Mouse (Mus musculus) embryonic facial prominence, embryonic 11.5 days (tissue): ENCODE results near the gene Filip1l. TPM values are rescaled to one million over a fixed set of nuclear protein-coding genes. Genes with fewer than 3 reads are reported as not detected.
A peak's percentile ranks its signal among the peaks of the same experiment; 100 is the strongest.

Source experiments
- ATAC-seq: fragments of 200-750 bp; cut with Nextera tagmentation; replicated peaks from 2 replicates; pipeline ENCODE4 v1.8.0; 2017; ENCODE audit warnings: low read depth; ENCODE audit not compliant: insufficient number of reproducible peaks, low FRiP score, low TSS enrichment
- DNase-seq: peaks from one replicate; pipeline ENCODE4 v3.0.0-alpha.2; 2015; ENCODE audit warnings: low spot score
- H3K27ac ChIP-seq: fragments of 300-500 bp; sonication (generic); replicated peaks from 2 replicates; pipeline ENCODE4 v1.5.1; 2014; ENCODE audit warnings: mild to moderate bottlenecking, low read depth, low read length, control low read depth
- H3K27me3 ChIP-seq: fragments of 300-500 bp; sonication (generic); 2 replicates; pipeline ENCODE4 v1.6.1; 2014; ENCODE audit warnings: mild to moderate bottlenecking, low read length, moderate library complexity, mixed read lengths; ENCODE audit not compliant: control insufficient read depth, insufficient read depth
- H3K36me3 ChIP-seq: fragments of 300-500 bp; sonication (generic); replicated peaks from 2 replicates; pipeline ENCODE4 v1.6.1; 2014; ENCODE audit warnings: low read depth, mild to moderate bottlenecking, low read length, moderate library complexity, mixed read lengths; ENCODE audit not compliant: control insufficient read depth, insufficient read depth
- H3K4me1 ChIP-seq: fragments of 300-500 bp; sonication (generic); 2 replicates; pipeline ENCODE4 v1.6.1; 2014; ENCODE audit warnings: low read length, mixed read lengths; ENCODE audit not compliant: control insufficient read depth, insufficient read depth
- H3K4me2 ChIP-seq: fragments of 300-500 bp; sonication (generic); 2 replicates; pipeline ENCODE4 v1.6.1; 2014; ENCODE audit warnings: low read depth, mild to moderate bottlenecking, control low read depth, low read length, moderate library complexity
- H3K4me3 ChIP-seq: fragments of 300-500 bp; sonication (generic); 2 replicates; pipeline ENCODE4 v1.5.1; 2014; ENCODE audit warnings: low read depth, low read length, control low read depth
- H3K9ac ChIP-seq: fragments of 300-500 bp; sonication (generic); replicated peaks from 2 replicates; pipeline ENCODE4 v1.6.1; 2014; ENCODE audit warnings: mild to moderate bottlenecking, control low read depth, low read length
- H3K9me3 ChIP-seq: fragments of 300-500 bp; sonication (generic); replicated peaks from 2 replicates; pipeline ENCODE4 v1.6.1; 2016; ENCODE audit warnings: mild to moderate bottlenecking, low read length, inconsistent platforms, mixed read lengths; ENCODE audit not compliant: control insufficient read depth
- WGBS: fragments of 180-500 bp; shearing (Covaris S2); extraction: QIAGEN DNeasy Blood & Tissue Kit; methylation state at CpG from one replicate; pipeline ENCODE4 v1.1.7; 2014; 5-methylcytosine and 5-hydroxymethylcytosine counted together
- polyA plus RNA-seq: library from polyadenylated mRNA; unstranded; fragments of >200 nt; fragmentation: Nextera tagmentation; extraction: Ambion mirVana; gene quantifications from 2 replicates; pipeline ENCODE4 v1.2.1, GENCODE M21; 2014

Gene Filip1l
- polyA plus RNA-seq, 1 experiment from 2014 or later, result 24.2 TPM

DNA sequence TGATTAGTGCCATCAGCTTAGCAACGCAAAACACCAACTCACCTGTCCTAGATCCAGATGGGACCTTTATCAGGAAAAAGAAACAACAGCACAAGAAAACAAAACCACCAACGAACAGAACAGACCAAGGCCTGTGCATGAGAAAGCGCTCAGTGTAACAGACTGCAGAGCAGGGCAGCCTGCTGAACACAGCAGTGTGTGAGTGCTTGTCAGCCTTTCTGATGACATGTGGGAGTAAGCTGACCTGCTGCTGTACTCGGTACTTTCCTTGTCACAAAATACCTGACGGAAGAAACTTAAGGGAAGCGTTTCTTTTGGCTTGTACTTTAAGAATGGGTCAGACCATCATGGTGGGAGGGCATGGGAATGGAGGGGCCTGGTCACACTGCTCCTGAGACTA is 3.6 kb downstream of the Filip1l start:
- H3K4me1 ChIP-seq, result no peaks in the 10 kb centered on the region
- DNase-seq, result no peak
- H3K27ac ChIP-seq, result no peak overlapping the region
- H3K4me2 ChIP-seq, result no peak overlapping the region
- WGBS, result 68% methylated on average over 6 of the region's 6 CpGs
- H3K36me3 ChIP-seq, result no peaks in the 10 kb centered on the region
- H3K27me3 ChIP-seq, result no peaks in the 10 kb centered on the region
- no peak overlapping the region for H3K9ac ChIP-seq
- ATAC-seq, result no peak
- H3K9me3 ChIP-seq, result no peaks in the 10 kb centered on the region
- H3K4me3 ChIP-seq, result no peak overlapping the region

DNA sequence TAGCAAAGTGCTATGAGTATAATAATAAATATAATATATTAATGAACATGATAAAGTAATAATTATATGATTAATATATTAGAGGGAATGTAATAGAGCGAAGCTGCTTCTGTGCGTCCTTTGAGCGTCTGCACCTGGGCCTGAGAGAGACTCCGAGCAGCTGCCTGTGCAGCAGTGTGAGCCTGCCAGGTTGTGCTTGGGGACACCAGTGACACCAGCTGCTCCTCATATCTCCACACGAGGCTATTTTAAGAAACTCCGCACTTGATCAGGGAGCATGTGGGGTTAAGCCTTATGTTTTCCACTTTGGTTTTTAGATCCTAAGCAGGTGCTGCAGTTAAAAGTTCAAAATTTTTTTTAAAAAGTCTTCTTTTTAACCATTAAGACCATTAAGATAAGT is 4.1 kb downstream of the Filip1l start:
- WGBS, result 86% methylated on average over 6 of the region's 6 CpGs
- no peak overlapping the region for H3K4me3 ChIP-seq
- no peaks in the 10 kb centered on the region for H3K9me3 ChIP-seq
- H3K9ac ChIP-seq, result no peak overlapping the region
- H3K4me1 ChIP-seq, result no peaks in the 10 kb centered on the region
- ATAC-seq (no peak), DNase-seq (no peak)
- no peak overlapping the region for H3K27ac ChIP-seq
- H3K27me3 ChIP-seq, result no peaks in the 10 kb centered on the region
- no peaks in the 10 kb centered on the region for H3K36me3 ChIP-seq
- H3K4me2 ChIP-seq, result no peak overlapping the region

DNA sequence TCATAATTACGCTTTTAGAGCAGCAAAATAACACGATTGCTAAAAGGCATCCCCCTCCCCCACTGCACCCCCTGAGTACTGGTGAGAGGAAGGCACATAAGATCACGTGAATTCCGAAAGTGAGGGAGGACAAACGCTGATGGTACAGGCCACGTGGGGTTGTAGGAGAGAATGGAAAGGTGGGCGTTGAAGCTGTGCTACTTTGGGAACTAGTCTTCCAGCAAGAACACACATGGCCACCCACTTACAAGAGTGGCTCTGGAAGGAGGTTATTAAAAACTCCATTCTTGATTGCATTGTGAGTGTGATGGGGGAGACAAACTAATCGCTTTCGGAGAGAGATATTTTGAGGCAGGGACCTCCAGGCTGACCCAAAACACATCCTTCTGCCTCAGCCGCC is 6.4 kb downstream of the Filip1l start:
- no peaks in the 10 kb centered on the region for H3K36me3 ChIP-seq
- H3K9ac ChIP-seq, result no peak overlapping the region
- H3K9me3 ChIP-seq, result no peaks in the 10 kb centered on the region
- no peaks in the 10 kb centered on the region for H3K27me3 ChIP-seq
- no peak overlapping the region for H3K4me2 ChIP-seq
- DNase-seq (no peak), ATAC-seq (no peak)
- H3K27ac ChIP-seq, result no peak overlapping the region
- H3K4me3 ChIP-seq, result no peak overlapping the region
- H3K4me1 ChIP-seq, result no peaks in the 10 kb centered on the region
- 87% methylated on average over 10 of the region's 10 CpGs for WGBS

- H3K4me3 ChIP-seq, result no peak overlapping the region
- H3K4me2 ChIP-seq, result no peak overlapping the region
- ATAC-seq (no peak), DNase-seq (no peak)
- no peak overlapping the region for H3K27ac ChIP-seq
- WGBS, result 90% methylated on average over 3 of the region's 3 CpGs
- no peaks in the 10 kb centered on the region for H3K36me3 ChIP-seq
- no peaks in the 10 kb centered on the region for H3K9me3 ChIP-seq
- H3K9ac ChIP-seq, result no peak overlapping the region
- no peaks in the 10 kb centered on the region for H3K27me3 ChIP-seq
- H3K4me1 ChIP-seq, result no peaks in the 10 kb centered on the region
Measured at GRCm38 (mm10) chr16:57360785-57361184, 7.9 kb downstream of the Filip1l start.

DNA sequence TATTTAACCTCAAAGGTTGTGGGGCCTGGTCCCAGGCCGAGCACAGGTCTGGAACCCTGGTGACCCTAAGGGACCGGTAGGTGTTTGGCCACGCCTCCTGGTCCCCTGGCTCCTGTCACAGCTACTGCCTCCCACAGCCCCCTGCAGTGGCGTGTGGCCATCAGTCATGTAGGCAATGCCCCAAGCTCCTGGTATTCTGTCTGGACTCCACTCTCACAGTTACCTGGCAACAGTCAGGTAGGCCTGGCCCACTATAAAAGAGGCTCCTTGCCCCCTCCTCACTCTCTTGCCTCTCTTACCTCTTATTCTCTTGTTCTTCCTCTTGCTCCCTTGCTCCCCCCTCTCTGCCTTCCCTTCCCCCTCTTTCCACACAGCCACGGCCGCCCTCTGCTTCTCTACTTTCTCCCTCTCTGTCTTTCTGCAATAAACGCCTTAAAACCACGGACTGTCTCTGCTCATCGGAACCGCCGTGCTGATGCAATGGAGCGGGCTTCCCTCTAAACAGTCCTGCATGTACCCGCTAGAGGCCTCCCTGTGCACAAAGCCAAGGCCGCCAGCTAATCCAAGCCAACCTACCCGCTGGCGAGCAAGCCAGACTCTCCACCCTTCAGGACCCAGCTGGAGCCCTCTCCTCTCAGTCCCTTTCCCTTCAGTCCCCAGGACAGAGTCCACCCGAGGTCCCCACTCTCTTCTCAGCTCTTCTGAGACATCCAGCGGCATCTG is 9.9 kb downstream of the Filip1l start:
- no peak overlapping the region for H3K4me3 ChIP-seq
- H3K9me3 ChIP-seq, result no peaks in the 10 kb centered on the region
- no peak overlapping the region for H3K4me2 ChIP-seq
- ATAC-seq, result peak; percentile 72
- H3K9ac ChIP-seq, result no peak overlapping the region
- no peaks in the 10 kb centered on the region; the same call in 1 of the 2 replicates for H3K4me1 ChIP-seq
- WGBS, result 31% methylated on average over 18 of the region's 18 CpGs
- no peaks in the 10 kb centered on the region for H3K27me3 ChIP-seq
- H3K36me3 ChIP-seq, result no peaks in the 10 kb centered on the region
- no peak overlapping the region for H3K27ac ChIP-seq
- DNase-seq, result peak; percentile 53

GRCm38 (mm10) chr16:57364498-57364897 is 11.6 kb downstream of the Filip1l start:
- DNase-seq (no peak), ATAC-seq (no peak)
- H3K27me3 ChIP-seq, result no peaks in the 10 kb centered on the region
- H3K4me3 ChIP-seq, result no peak overlapping the region
- 83% methylated on average over 7 of the region's 7 CpGs for WGBS
- no peak overlapping the region for H3K4me2 ChIP-seq
- H3K27ac ChIP-seq, result no peak overlapping the region
- H3K9me3 ChIP-seq, result no peaks in the 10 kb centered on the region
- no peak overlapping the region for H3K9ac ChIP-seq
- H3K36me3 ChIP-seq, result no peaks in the 10 kb centered on the region
- H3K4me1 ChIP-seq, result no peaks in the 10 kb centered on the region; the same call in 1 of the 2 replicates

DNA sequence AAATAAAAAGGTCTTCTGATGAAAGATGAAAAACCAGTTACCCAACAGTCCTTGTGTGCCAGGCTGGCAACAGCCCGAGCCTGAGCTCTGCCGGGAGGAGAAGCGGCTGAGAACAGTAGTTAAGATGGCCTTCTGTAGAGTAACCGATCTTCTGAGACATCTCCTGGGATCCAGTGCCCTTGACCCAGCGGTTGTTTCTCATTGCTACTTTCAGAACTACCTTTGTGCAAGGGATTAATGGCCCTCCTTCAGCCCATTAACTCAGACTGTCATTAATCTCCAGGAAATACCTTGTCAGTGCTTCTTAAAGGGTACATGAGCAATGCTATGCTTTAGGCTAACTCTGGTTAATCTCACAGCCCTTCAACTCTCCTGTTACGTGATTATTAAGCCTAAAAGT is 13.2 kb downstream of the Filip1l start:
- Histone ChIP-seq H3K27ac (no peak overlapping the region), H3K4me1 (no peaks in the 10 kb centered on the region; the same call in 1 of the 2 replicates), H3K9ac (no peak overlapping the region), H3K4me2 (no peak overlapping the region), H3K9me3 (no peaks in the 10 kb centered on the region), H3K4me3 (no peak overlapping the region), H3K36me3 (no peaks in the 10 kb centered on the region), H3K27me3 (no peaks in the 10 kb centered on the region)
- WGBS, result 30% methylated on average over 6 of the region's 6 CpGs
- no peak for ATAC-seq
- DNase-seq, result peak; percentile 45

DNA sequence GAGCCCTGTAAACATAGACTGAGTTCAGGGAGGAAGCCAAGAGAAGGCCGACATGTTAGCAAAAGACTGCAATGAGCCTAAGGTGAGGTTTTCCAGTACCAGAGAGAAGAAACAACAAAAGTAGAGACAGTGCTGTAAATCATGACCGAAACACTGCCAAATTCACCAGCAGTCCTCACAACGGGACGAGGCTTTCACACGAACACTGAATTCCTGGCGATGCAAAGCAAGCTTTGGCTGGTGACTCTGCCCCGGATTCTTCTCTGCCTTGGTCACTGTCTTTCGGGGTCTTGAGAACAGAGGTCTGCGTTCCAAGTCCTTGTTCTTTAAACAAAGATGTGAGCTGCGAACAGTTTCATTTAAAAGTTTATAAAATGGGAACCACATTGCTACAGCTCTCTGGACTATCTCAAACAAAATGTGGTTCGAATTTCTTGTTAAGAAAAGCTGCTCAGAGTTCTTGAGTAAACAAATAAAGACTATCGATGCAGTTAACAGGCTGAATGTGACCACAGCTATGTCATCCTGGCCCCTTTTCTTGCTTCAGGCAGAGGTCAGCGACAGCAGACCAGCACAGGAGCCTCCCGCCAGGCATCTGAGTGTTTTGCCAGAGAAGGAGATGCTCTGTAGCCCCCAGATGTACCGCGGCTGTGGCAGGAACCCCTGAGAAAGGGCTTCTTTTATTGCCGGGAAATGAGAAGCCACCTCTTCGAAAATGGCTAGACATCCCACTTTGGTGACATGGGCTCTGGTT is 14.2 kb downstream of the Filip1l start:
- WGBS, result 37% methylated on average over 18 of the region's 18 CpGs
- H3K27me3 ChIP-seq, result no peaks in the 10 kb centered on the region
- H3K36me3 ChIP-seq, result no peaks in the 10 kb centered on the region
- no peaks in the 10 kb centered on the region; the same call in 1 of the 2 replicates for H3K4me1 ChIP-seq
- no peak overlapping the region for H3K4me2 ChIP-seq
- H3K27ac ChIP-seq, result peak overlapping the region; percentile 16; the same call in 1 of the 2 replicates
- no peaks in the 10 kb centered on the region for H3K9me3 ChIP-seq
- ATAC-seq (no peak), DNase-seq (peak; percentile 53)
- H3K9ac ChIP-seq, result no peak overlapping the region
- H3K4me3 ChIP-seq, result no peak overlapping the region
